Mouse (Mus musculus): ENCODE measurements around the gene Trim43b. TPM values are rescaled to one million over a fixed set of nuclear protein-coding genes. Genes with fewer than 3 reads are reported as not detected.
"Not testable (repeated sequence)": the region's sequence is repeated elsewhere in the genome, so short reads cannot be mapped to it uniquely, and the experiment has no call there.

Trim43b gene
- under 1 TPM in 1 of 2 experiments, not detected in 1; 0.15 TPM for total RNA-seq (2021)

- intact Hi-C loops (cut with DNase I); DNase-seq: not testable (repeated sequence)
Observed at GRCm38 (mm10) chr9:89092735-89093134, at the start of gene Trim43b. Gene Trim43b, minus strand, starts transcription at chr9:89092835.

- intact Hi-C loops (cut with DNase I), result not testable (repeated sequence)
Observed at GRCm38 (mm10) chr9:89104576-89104975, 11.9 kb upstream of the Trim43b start.

GRCm38 (mm10) chr9:89086746-89087145 lies 5.9 kb downstream of the Trim43b start:
- intact Hi-C loops (cut with DNase I); DNase-seq: not testable (repeated sequence)

More at GRCm38 (mm10) chr9:89104576-89104975, 11.9 kb upstream of the Trim43b start:
- not testable (repeated sequence) for DNase-seq

GRCm38 (mm10) chr9:89079637-89080036 lies 13.0 kb downstream of the Trim43b start:
- intact Hi-C loops (cut with DNase I); DNase-seq: not testable (repeated sequence)

GRCm38 (mm10) chr9:89076508-89076907 lies 16.1 kb downstream of the Trim43b start:
- DNase-seq; intact Hi-C loops (cut with DNase I): not testable (repeated sequence)

- intact Hi-C loops (cut with DNase I); DNase-seq: not testable (repeated sequence)
Observed at GRCm38 (mm10) chr9:89067143-89067501, 25.5 kb downstream of the Trim43b start.

GRCm38 (mm10) chr9:89066378-89067142 lies 26.1 kb downstream of the Trim43b start:
- DNase-seq, result peak; percentile 87
- intact Hi-C loops (cut with DNase I), result not testable (repeated sequence)

Other genes with a start within 250 kb of the Trim43b start
- gene Bcl2a1a, start 135.9 kb downstream of the Trim43b start, total RNA-seq (2021), result not detected
- gene Bcl2a1b, start 106.4 kb upstream of the Trim43b start, total RNA-seq (2021), result under 1 TPM; 0.45 to 0.91 TPM
- not detected for gene Gm29094, start 106.5 kb upstream of the Trim43b start, total RNA-seq (2021)
- gene Mthfs, start 117.8 kb upstream of the Trim43b start, total RNA-seq (2021), result 10 to 100 TPM; 17.6 TPM